Mouse (Mus musculus) frontal cortex, adult 2 months (tissue): Measurements from ENCODE around the gene Pam. TPM values are rescaled to one million over a fixed set of nuclear protein-coding genes. Genes with fewer than 3 reads are reported as not detected.
A peak's percentile ranks its signal among the peaks of the same experiment; 100 is the strongest.
"Not testable (repeated sequence)": the region's sequence is repeated elsewhere in the genome, so short reads cannot be mapped to it uniquely, and the experiment has no call there.

Experiments
- DNase-seq, 2 experiments: peaks; one replicate each; pipeline ENCODE4 v3.0.0; 2022; ENCODE audit warnings: low spot score in 1 of 2; ENCODE audit errors: extremely low spot score in 1 of 2
- polyA plus RNA-seq: library from polyadenylated mRNA; depleted of rRNA; stranded (reverse); fragments of >200 nt; gene quantifications from 2 replicates; pipeline ENCODE4 v1.2.3, GENCODE M21; 2012

Gene Pam
- polyA plus RNA-seq, 1 experiment = 104 TPM

DNA sequence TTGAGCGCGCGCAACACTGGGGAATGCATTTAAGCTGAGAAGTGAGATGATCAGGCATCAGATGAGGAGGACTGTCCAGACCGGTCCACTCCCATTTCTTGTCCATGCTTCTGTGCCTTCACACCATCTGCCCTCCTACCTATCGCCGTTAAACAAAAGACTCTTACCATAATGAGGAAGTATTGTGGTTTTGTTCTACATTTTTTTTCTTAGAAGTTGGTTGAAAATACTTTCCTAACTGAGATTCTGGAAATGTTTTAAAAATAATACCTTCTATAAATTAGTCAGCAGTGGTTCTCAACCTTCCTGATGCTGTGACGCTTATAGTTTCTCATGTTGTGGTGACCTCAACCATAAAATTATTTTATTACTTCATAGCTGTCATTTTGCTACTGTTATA is 313.8 kb downstream of the Pam start:
- no peak for DNase-seq

DNA sequence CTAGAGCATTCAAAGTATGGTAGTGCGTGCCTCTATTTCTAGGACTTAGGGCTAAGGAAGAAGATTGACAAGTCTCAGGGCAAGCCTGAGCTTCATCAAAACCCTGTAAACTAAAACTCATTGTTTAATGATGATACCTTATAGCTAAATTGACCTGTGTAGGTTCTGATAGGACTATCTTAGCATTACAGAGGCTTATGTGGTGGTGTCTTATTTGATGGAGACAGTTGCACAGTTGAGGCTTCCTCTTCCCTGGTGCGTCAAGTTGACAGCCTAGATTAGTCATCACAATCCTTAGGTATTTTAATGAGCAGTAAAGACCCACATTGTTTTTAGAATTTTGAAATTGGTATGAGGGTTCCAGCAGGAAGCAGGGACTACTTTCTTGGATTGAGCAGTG is 321.5 kb downstream of the Pam start:
- DNase-seq = no peak

DNA sequence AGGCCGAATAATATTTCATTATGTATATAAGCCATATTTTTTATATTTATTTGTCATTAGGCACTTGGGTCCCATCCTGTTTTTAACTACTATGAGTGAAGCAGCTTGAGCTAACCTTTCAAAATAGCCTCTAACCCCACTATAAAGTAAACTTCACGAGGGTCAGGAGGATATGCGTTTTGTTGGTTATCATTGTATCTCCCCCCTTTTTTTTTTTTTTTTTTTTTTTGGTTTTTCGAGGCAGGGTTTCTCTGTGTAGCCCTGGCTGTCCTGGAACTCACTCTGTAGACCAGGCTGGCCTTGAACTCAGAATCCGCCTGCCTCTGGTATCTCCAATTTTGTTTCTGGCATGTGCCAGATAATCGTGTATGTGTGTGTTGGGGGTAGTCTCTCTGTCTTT is 322.1 kb downstream of the Pam start:
- no peak for DNase-seq

DNA sequence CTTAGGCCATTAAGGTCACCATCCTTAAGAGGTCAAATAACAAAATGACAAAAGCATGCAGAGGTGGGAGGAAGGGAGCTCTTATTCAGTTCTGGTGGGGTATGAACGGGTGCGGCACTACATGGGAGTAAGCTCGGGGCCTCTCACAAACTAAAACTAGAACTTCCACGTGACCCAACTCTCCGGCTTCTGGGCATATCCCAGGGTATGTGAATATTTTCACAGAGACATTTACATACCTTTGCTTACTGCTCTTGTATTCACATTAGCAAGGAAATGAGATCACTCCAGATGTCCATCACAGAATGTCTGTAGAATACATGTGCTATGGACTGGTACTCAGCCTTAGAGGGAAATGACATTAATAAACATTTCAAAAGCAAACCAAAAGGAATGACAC is 323.7 kb downstream of the Pam start:
- DNase-seq = no peak

DNA sequence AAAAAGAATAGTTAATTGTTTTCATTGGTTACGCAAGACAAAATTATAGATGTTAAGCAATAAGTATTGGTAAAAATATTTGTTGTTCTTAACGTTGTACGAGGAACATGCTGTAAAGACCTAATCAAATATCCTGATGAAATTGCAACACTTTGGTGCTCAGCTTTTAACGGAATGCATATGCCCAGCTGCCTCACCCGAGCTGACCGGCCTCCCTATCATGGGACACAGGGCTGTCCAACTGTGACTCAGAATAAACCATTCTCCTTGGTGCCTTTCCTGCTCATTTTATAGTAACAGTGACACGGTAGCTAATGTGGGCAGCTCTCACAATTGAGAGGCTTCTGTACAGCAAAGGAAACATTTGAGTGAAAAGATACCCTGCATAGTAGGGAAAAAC is 324.3 kb downstream of the Pam start:
- no peak for DNase-seq

DNA sequence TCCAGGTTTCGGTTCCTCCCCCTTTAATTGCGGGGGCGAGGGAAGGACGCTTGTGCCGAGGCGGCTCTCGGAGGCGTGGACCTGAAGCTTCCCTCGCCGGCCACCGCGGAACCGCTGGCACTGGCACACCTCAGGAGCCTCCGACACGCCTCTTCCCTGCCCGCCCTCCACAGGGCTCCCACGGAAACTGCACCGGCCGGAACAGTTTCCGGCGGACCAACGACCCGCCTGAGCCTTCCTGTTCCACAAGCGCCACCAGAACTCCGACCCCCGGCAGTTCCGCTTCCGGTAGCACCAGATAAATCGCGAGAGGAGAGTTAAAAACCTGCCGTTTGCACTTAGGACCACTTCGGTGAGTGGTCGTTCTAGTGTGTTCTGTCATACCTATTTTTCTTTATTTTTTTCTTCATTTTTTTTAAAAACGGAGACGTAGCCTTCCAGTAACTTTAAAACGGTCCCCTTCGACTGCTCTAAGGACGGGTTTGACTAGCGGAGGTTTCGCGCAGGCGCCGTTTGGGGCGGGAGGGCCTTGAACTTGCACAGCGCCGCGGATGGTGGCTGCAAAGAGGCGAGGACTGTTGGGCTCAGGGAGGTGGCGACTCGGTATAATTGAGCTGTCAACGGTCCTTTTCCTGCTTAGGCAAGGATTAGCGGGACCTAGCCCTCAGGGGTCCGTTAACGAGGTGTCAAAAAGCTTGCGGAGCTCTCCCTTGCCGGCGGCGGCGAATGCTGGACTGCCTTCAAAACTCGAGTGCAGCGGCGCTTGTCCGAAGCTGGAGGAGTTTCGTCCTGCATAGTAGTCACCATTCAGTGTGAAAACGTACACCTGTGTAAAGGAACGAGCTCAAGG is 325.3 kb downstream of the Pam start, which contains the start of the genes Gin1 and Ppip5k2:
Gin1 (plus strand) TSS at position 269 of the 850 bp plus-strand sequence.
Ppip5k2 (minus strand) TSS at position 508 of the 850 bp plus-strand sequence.
- DNase-seq = peak; percentile 83 to 95

DNA sequence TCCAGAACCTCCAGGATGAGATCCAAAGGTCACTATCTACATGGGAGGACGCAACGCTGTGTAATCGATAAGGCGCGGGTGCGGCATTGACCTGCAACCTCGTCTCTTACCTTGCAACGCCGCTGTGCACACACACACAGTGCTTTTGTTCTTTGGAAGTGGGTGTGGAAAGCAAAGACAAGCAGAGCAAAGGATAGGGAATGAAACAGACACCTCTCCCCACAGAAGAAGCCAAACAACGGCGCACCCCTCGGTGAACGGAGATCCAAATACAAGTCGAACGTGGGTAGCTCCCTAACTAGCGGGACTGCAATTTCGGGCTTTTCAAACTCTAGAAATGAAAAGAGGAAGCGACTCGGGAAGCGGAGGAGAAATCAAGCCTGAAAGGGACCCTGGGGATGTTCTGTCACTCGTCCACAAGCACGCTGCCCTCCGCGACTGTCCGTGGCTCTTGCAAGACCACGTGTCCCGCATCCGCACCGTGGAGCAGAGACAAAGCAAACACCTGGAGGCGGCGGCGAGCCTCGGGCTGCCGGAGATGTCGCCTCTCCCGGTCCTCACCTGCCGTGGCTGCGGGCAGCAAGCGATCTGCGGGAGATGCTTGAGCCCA is 326.0 kb downstream of the Pam start:
- peak in 1 of 2 experiments; percentile 31 for DNase-seq

DNA sequence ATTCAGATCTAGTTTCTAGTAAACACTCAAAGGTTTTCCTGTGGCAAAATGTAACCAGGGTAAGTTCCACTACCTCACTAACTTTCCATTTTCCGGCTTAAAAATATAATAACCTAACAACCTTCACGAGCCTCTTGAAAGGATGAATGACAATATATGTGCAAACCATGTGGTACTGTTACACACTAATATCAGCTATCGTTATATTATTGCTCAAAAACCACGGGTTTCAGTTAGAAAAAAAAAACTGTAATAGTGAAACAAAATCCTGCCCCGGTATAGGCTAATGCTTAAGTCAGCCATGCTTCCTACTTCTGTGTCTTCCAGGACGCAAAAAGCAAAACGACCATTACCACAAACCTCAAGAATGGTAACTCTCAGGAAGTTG is 326.5 kb downstream of the Pam start:
- no peak for DNase-seq

DNA sequence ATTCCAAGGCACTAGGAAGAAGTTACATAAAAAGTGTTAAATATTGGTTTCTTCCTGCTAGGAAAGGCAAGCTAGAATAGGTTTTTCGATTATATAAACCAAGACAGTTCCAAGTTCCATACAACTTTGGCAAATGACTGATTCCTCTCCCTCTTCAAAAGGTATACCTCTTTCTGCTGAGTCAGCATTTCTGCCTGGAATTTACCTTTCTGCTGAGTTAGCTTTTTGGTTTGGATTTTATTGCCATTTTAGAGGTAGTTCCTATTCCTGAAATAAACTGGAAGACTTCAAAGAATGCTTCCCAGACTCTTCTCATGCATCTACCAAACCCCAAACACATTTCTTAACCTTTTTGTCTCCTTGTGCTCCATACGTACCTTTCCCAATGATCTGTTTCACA is 327.4 kb downstream of the Pam start:
- no peak for DNase-seq

DNA sequence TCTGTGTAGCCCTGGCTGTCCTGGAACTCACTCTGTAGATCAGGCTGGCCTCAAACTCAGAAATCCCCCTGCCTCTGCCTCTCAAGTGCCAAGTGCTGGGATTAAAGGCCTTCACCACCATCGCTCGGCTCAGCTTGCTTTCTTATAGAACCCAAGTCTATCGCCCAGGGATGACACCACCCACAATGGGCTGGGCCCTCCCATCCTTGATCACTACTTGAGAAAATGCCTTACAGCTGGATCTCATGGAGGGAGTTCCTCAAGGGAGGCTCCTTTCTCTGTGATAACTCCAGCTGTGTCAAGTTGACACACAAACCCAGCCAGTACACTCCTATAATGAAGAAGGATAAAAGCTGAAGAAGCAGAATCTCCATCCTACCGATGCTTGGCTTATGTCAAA is 329.7 kb downstream of the Pam start:
- not testable (repeated sequence) for DNase-seq

DNA sequence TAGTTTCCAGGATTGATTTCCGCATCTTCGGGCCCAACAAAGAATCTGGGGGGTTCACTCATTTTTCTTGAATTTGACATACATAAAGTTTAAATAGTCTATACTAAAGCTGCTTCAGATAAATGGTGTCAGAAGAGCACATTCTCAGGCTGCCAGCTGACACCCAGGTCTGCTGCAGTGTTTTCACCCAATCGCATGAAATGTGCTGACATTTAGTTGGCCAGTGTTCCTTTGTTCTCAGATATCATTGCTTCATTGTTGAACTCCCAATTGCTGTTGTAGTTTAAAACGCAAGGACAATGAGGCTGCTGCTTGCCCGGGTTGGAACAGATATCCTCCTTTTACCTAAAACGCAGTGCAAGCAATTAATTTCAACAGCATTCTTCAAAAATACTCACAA is 334.0 kb downstream of the Pam start:
- DNase-seq = no peak

DNA sequence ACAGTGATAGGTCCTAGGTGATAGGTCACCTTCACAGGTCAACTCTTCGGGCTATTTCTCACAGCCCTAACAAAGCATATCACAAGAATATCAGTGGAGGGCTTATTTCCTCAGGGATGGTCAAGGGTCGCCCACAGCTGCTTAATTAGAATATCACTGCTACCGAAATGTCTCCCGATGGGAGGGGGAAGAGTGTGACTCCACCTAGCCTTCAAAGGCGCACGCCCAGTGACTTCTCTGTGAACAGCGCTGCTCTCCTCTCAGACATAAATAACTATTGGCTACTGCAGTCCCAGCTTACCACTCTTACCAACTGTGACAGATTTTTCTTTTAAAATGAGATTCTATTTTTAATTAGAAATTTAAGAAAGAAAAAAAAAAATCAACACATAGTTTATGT is 334.8 kb downstream of the Pam start:
- no peak for DNase-seq

DNA sequence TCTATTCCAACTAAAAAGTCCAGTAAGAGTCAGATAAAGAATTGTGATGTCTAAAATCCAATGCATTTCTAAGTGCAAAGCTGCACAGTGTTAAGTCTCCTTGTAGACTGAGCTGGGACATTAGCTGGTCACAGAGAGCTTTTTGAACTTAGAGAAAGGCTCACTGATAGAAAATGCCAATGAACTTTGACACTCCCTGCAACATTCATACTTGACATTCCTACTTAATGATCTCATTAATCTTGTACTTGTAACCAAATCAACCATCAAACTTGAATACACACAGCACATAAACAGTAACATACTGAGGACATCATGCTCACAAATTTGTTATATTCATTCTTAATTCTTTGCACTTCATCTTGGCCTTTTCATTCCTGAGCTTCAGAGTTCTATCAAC is 335.6 kb downstream of the Pam start:
- no peak for DNase-seq

DNA sequence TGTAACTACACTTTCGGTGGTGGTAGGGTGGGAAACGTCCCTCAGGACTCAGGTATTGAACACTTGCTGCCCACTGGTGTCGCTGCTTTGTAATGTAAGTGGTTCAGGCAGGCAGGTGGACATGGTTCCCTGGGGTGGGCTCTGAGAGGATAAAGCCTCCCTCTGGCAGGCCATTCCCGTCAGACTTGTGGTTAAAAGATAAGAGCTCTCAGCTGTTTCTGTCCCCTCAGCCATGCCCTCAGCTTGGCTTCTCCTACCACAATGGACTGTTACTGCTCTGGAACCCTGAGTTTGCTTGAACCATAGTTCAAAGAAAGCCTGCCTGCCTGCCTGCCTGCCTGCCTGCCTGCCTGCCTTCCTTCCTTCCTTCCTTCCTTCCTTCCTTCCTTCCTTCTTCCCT is 341.1 kb downstream of the Pam start:
- no peak for DNase-seq

DNA sequence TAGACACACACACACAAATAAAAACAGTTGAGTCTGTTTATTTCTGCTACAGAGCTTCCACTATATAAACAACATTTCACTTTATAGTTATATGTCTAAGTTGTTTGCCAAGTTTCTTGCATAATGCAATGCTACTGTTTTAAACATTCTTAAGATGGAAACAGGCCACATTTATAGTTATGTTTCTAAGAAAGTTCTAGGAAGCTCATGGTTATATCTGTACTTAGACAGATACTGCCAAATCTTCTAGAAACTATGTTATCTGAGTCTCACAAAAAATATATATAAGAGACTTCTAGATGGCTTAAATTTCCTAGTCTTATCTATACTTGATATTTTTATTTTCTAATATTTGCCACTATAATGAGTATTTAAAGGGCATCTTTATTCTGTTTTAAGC is 342.2 kb downstream of the Pam start:
- DNase-seq = no peak

DNA sequence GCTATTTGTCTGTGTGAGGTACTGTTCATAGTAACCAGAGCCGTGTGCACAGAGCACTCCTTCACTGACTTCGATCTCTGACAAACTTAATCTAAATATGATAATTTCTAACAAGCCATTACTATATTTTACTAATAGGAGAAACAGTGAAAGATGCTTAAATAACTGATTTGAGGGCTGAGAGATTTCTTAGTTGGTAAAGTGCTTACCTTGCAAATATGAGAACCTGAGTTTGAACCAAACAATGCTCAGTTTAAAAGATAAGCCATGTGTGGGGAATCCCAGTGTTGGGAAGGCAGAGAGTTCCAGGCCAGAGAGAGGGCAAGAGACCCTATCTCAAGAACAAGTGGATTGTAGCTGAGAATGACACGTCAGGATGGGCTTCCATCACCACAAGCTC is 347.3 kb downstream of the Pam start:
- DNase-seq = no peak

DNA sequence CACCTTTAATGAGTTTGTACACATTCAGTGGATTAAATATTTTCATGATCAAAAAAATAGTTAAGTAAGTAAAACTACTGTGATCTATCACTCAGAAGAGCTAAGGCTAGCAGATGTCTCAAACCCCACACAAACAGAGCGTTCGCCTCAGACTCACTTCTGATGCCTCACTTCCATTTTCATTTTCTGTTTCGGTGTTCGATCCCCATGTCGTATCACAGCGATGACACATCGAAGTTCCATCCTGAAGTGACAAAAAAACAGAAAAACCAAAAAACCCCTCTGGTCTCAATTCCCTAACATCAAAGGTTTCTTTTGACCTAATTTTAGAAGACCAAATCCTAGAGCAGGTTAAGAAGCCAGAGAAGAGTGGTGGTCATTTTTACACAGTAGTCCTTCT is 349.2 kb downstream of the Pam start:
- DNase-seq = no peak

DNA sequence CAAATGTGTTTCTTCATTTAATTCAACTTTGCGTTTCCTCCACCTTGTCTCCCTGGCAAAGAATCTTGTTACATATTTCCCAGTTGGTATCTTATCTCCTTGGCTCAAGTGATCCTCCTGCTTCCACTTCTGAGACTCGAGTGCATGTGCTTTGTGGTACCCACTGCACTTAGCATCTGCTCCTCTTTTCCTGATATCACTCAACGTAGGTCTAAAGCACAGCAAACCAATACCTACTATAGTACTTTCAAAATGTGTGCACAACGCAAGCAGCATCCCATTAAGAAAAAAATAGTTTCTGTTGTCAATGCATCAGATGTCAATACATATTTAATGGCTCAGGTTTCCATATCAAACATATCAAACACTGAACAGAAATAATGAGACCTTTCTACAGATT is 349.7 kb downstream of the Pam start:
- DNase-seq = no peak
